Mouse (Mus musculus) spleen, postnatal 4 days (tissue): ENCODE data around the gene Chd5.

Experiments
- DNase-seq, 2 experiments: peaks; one replicate each; pipeline ENCODE4 v3.0.0; 2022; ENCODE audit warnings: low spot score in 2 of 2

The Chd5 gene

DNA sequence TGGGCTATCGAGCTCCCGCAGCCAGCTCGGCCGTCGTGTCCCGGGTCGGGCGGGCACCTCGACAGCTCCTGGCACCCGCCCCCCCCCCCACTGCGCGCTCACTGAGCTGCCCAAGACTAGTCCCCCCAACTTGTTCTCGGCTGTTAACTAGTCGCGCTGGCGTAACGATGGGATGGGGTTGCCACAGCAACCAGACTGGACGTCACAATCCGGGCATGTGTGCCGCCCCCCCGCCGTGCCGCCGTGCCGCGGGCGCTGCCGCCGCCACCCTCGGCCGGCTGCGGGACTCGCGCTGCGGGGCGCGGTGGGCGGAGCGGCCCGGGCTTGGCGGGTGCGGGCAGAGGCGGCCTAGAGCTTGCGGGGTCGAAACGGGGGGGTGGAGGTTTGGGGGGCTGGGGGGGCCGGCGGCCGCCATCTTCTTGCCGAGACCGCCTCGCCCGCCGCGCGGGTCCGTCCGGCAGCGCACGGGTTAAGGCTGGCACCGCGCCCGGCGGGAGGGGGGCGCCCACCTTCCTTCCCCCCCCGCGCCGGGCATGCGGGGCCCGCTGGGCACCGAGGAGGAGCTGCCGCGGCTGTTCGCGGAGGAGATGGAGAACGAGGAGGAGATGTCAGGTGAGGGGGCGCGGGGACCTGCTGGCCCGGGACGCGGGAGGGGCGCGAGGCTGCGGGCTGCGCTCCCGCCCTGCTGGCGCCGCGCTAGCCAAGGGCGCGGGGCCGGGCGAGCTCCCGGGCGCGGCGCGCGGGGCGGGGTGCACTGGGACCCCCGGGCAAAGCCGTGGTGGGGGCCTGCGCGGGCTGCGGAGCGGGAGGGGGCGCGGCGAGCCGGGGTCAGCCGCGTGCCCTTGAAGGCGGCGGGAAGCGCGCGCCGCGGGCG, at the start of gene Chd5:
TSS of gene Chd5 (plus strand) at position 233 of the 874 bp plus-strand sequence.
- no peak for DNase-seq

DNA sequence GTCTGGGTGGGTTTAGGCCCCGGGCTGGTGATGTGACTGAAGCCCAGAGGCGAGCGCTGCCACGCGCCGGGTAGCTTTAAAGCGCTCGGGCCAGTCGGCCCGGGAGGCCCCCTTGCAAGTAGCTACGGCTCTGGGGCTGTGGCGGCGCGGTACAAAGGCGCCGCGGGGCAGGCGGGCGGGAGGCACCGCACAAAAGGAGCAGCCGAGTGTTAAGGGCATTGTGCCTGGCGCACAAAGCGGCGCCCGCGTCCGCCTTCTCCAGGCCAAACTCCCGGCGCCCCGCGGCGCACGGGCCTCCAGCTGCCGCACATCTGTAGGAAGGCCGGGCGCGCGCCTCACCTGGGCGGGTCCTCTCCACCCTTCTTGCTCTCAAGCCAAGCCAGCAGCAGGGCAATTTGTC, 48.1 kb upstream of the Chd5 start:
- no peak for DNase-seq

DNA sequence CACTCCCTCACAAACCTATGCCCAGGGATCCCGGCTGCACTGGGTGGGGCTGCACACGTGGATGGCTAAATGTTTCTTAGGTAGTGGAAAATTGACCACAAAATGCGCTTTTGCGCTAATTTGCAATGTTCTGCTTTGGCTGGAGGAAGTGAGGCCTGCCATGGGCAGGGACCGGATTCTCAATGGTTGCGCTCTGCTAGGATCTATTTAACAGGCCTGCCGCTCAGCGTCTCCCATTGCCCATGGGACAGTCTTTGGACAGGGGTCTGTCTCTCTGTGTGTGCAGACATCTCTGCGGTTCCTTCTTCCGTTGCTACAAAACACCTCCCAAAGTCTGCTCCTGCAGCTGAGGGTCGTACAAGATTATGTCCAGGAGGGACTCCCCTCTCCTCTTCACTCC, 47.5 kb upstream of the Chd5 start:
- no peak for DNase-seq

DNA sequence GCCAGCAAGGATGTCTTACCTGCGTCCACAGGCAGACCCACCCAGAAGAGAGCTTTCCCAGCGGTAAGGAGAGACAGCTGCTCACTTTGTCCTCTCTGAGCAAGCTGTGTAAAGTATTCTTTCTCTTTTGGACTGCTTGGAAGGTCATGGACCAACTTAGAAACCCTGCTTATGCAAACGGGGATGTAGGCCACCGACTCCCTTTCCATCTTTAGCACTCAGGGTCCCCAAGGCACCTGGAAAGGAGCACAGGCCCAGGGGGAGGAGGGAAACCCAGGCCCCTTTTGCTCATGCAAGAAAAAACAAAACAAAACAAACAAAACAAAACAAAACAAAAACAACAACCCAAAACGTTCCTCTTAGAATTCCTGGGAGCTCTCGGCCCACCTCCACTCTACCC, 46.9 kb upstream of the Chd5 start, which contains the start of gene Hes3:
TSS of gene Hes3 (minus strand) at position 101 of the 400 bp plus-strand sequence.
- no peak for DNase-seq

DNA sequence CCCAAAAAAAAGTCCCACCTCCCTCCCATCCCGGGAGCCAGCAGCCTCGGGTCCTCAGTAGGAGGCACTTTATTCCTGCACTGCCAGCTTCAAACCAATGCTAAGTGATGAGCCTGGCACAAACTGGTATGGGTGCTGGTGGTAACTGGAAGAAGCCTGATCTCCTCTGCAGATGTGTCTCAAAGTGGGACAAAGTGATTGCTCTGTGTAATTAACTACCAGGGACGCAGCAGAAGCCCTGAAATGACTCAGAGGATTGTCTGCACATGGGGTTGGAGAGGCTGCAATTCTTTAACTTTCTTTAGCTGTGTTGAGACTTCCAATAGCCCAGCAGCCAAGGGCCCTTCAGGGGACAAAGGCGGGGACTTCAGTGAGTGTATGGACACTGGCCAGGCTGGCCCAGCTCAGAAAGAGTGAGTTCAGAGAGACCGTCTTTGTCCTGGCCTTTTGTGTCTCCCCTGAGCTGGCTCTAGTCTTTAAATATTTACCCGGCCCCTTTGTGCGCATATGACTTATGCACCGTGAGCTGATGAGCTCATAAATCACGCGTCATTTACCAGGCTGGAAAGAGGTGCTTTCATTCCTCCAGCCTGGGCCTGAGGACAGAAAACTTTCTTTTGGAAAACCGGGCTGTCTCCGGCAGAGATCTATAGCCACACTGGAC, 46.2 kb upstream of the Chd5 start:
- DNase-seq: no peak

DNA sequence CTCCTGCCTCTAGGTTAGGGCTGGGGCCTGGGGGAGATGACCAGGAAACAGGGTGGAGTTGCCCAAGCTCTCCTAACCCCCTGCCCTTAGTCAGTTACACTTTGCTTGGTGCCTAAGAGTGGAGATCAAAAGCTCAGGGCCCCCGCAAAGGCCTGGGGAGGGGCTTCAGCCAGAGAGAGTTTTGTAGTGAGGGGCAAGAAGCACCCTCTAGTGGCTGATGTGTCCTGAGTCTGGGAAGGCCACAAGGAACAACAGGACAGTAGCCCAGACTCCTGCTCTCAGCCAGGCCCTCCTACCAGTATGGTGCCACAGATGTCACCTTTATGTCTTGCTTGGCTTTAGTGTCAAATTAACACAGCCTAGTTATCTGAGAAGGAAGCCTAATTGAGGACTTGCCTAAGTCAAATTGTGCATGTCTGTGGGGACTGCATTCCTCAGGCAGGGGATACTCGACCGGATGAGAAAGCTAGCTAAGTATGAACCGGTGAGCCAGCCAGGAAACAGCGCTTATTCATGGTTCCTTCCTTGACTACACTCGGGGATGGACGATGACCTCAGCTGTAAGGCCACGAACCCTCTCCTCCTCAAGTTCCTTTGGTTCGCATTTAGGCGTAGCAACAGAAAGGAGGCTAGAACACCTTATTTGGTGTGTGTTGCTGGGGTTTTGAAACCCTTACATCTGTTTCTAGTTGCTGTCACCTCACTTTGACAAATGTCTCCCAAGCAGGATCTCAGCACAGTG, 44.1 kb upstream of the Chd5 start:
- no peak for DNase-seq

DNA sequence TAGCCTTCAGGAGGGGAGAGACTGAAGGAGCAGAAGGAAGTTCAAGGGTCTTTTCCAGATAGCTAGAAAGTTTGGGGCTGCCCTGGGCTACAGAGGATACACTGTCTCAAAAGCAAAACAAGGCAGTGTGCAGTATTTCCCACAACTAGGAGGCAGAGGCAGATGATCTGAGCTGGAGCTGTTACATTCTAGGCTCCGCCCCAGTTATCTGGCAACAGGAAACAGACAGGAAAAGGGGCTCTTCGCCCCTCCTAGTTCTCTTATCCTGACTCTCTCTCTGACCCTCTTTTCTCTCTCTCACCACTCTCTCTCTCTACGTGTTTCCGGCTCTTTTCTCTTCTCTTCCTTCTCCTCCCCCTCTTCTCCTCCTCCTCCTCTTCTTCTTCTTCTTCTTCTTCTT, 42.5 kb upstream of the Chd5 start:
- no peak for DNase-seq

DNA sequence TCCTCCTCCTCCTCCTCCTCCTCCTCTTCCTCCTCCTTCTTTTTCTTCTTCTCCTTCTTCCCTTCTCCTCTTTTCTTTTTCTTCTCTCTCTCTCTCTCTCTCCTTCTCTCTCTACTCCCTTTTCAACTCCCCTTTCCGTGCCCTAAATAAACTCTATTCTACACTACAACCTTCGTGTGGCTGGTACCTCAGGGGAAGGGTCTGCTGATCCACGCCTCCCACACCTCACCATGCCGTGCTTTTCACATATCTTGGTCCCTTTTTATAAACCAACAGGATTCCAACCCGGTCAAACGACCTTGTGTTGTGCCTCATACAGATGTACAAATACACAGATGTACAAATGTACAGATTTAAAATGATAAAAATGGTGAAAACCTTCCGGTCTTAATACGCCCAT, 42.1 kb upstream of the Chd5 start:
- no peak for DNase-seq

DNA sequence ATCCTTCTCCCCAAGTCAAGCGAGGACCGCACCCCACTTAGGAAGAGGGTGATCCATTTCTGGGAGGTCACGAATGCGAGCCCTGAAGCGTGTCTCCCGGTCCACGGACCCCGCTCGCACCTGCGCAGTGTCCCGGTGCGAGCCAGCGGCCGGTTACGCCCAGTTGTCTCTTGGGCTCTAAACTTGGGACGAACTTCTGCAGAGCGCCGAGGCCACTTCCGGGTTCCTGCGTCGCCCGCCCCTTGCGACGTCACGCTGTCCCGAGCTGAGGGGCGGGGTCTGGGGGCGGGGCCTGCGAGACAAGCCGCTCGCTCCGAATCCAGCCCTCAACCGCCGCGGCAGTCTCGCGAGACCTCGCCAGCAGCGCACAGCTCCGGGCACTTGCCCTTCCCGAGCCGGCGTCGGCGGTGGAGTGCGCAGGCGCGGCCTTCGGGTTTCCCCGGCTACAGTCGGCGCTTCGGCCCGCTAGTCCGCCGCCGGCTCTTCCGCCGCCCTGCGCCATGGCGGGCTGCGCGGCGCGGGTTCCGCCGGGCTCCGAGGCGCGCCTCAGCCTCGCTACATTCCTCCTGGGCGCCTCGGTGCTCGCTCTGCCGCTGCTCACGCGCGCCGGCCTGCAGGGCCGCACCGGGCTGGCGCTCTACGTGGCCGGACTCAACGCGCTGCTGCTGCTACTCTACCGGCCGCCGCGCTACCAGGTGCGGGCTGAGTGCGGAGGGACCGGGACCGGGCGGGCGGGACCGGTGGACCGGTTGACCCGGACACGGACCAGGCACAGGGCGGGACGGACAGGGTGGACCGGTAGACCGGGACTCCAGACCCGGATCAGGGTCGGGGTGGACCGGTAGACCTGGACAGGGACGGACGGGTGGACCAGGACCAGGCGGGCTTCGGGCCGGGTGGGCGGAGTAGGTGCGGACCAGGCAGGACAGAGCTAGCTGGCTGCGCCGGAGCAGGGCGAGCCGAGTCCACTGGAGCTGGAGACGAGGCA, 41.3 kb upstream of the Chd5 start, which contains the start of gene Icmt:
TSS of gene Icmt (plus strand) at position 354 of the 988 bp plus-strand sequence.
- peak; percentile 100 for DNase-seq

DNA sequence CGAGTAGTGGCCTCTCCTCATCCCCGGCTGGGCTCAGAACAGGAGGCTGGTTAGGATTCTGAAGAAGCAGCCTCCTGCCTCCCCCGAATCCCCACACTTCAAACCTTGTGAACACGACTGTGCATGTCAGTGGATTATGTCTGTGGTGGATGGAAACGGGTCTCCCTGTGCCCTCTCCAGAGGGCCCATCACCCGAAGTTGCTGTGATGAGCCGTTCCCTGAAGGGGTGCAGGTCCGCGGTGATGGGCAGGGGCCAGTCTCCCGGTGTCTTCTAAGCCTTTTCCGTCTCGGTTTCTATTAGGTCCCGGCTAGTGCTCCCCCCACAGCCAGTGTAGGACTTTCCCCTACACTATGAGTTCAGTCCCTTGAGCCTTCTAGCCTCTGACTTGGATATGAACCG, 39.6 kb upstream of the Chd5 start:
- no peak for DNase-seq

DNA sequence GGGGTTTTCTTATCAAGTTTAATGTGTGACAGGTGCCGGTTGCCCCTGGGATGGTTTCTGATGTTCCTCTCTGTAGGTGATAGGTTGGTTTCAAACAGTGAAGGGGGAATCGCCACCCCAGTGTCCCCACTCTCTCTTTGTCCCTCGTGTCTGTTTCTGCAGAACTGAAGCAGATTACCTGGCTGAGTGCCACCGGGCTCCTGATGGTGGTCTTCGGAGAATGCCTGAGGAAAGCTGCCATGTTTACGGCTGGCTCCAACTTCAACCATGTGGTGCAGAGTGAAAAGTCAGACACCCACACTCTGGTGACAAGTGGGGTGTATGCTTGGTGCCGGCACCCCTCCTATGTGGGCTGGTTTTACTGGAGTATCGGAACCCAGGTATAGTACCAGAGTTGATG, 38.1 kb upstream of the Chd5 start:
- no peak for DNase-seq

DNA sequence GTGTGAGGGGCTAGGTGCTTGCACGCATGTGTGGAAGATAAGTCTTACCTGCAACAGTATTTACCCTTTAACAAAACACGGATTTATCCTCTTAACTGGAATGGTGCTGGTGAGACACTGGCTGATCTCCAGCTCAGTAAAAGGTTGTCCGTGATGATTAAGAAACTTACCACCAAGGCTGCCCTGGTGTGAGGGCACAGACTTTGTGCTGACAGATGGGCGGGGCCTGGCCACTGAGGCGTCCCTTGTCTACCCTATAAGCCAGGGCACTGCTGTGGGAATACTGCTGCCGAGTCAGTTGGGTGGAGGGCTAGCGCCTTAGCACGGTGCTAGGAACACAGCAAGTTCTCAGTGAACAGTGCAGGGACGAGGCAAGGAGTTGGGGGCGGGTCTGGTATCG, 36.4 kb upstream of the Chd5 start:
- no peak for DNase-seq

DNA sequence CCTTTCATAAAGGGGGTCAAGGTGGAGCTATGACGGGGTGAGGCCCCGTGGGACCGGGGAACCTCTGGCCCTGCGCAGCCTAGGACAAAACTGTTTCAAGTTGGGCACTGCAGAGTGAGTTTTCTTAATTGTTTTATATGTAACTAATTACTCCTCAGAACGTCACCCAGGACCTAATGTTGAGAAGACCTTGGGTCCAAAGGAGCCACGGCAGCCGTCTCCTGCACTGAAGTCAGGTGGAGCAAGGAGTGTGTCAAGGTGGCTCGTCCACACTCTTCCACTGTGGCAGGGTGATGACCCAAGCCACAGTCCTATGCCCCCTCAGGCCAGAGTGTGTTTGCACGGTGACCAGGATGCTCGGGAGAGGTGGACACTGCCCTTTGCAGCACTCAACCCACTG, 35.3 kb upstream of the Chd5 start:
- no peak for DNase-seq

DNA sequence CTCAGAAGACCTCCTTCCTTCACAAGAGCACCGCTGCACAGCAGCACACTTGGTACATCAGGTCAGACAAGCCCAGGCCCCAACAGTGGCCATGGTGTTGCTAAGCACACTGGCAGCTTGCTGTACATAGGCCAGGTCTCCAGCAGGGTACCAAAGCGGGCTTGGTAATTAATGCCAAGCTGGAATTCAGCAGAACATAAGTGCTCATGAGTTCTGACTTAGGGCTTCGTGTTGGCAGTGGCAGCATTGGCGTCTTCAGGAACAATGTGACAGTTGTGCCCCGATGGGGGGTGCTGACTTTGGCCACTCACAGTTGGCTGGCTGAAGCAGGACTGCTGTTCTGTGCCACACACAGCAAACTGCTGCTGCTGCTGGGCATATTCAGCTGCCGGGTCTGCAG, 33.8 kb upstream of the Chd5 start:
- no peak for DNase-seq

DNA sequence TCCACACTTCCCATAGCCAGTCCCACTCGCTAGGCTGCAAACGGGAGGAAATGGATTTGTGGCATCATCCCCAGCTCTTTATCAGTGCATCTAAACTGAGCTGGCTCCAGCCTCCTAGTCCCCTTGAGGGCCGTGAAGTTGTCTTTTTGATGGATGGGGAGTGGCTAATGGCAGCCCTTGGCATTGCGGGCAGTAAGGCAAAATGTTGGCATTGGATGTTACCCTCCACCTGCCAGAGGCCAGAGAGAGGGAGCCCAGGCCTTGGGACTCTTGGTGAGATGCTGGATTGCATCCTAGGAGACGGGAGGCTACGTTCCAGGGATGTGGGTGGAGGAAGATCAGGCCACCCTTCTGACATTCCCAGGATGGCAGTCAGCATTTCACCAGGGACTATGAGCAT, 32.5 kb upstream of the Chd5 start:
- no peak for DNase-seq

DNA sequence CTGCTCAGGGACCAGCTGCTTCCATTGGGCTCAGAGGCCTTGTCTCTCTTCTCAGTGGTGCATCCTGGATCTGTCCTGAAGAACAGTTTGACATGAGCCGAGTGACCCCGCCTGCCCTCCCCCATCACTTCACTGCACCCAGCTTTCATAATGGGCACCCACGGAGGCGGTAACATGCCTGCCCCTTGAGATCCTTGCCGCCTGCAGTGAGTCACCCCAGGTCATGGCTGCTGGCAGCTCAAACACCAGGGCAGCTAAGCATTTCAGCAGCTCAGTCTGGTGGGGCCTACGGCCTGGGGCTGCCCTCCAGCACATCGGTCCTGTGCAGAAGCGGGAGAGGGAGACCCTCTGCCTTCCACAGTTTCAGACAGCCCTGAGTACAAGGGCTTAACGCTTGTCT, 30.9 kb upstream of the Chd5 start:
- no peak for DNase-seq

DNA sequence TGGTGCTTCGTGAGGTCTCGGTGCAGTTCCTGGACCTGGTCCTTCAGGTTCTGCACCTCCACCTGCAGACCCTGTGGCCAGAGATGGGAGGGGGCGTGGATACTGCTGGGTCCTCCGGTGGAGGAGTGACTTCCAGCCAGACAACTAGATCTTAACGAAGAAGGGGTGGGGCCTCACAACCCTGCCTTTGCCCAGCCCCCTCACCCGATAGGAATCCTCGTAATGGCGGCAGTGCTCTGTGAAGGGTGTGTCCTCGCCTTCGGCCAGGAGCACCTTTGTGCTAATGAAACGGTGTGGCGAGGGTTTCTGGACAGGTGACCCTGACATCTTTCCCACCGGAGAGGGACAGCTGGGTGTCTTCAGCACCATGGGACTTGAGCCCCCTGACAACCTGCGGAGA, 26.3 kb upstream of the Chd5 start:
- no peak for DNase-seq

DNA sequence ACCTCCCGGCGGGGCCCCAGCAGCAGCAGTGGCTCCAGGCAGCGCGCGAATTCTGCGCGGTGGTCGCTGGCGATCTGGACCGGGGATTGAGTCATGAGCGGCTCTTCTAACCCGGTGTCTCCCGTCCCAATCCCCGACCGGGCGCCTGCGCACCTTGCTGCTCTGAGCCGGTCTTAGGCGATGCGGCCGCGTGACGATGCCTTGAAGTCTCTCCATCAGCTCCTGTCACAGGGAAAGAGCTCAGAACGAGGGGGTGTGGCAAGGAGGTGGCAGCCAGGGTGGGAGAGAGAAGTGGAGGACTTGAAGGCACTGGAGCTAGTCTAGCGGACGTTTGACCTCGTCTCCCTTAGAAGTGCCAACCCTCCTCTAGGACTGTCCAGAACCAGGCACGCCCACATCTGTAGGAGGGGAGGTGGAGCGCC, 25.2 kb upstream of the Chd5 start:
- no peak for DNase-seq

DNA sequence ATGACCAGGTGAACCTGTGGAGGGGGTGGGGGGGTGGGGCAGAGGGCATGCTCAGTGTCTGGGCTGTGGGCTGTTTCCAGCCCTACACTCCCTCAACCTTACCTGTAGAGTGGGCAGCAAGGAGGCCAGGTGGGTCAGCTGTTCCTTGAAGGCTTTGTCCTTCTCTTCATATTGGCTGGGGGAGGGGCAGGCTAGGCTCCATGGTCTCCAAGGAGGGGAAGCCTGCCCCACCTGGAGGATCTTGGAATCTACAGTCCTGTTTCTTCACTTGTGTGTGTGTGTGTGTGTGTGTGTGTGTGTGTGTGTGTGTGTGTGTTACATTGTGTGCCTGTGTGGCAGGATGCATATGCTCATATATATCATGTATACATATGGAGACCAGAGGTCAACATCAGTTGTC, 24.5 kb upstream of the Chd5 start:
- no peak for DNase-seq

DNA sequence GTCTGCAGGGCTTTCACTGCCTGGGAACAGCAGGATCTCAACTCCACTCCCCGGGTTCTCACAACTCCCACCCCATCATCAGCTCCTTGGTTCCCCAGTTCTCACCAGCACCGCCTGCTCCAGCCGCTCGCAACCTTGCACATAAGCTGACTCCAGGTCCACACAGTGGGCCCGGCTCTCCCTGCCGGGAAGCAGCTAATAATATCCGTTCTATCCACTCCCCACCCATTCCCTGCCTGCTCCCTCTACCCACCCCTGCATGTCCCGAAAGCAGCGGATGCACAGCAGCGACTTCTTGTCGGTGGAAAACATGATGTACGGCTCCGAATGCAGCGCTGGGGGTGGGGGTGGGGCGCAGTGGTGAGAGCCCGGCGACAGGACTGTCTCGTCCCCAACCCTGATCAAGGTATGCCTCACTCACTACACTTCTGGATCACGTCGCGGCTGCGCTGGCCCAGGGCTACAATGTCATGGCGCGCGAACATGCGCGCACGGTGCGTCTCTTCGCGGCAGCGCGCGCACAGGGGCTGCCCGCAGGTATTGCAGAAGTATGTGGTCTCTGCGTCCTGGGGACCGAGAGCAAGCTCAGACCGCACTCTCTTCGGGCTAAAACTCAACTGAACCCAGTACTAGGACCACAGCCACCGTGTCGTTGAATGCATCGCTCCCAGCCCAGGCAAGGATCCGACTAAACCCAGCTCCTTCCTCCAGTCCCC, 22.8 kb upstream of the Chd5 start:
- no peak for DNase-seq

DNA sequence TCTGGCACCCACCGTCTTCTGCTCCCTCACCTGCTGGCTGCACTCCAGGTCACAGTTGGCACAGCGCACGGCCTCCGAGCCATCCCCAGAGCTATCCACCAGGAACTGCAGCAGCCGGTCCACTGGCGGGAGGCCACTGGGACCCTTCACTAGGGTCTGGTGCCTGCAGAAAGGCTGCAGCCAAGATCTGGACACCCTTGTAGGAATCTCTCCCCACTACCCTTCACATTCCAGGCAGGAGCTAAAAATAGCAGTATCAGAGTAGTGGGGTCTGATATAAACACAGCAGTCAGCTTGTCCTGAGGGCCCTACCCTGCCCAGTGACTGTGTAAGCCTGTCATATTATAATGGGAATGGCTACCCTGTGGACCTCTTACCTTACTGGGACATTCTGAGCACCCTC, 20.8 kb upstream of the Chd5 start:
- DNase-seq: no peak
